Mouse (Mus musculus) G1E (cell line): ENCODE results near the gene Rasgef1b. TPM values are rescaled to one million over a fixed set of nuclear protein-coding genes. Genes with fewer than 3 reads are reported as not detected.

ENCODE experiments used
- ATAC-seq: 2 replicates; pipeline ENCODE4 v1.8.0; 2016; ENCODE audit warnings: mild to moderate bottlenecking; ENCODE audit not compliant: insufficient number of reproducible peaks, poor library complexity, low FRiP score, severe bottlenecking; ENCODE audit errors: extremely low read depth
- DNase-seq: peaks from one replicate; pipeline ENCODE4 v3.0.0; 2012; ENCODE audit warnings: low spot score
- H3K27me3 ChIP-seq: 2 replicates; pipeline ENCODE4 v1.6.1; 2012; ENCODE audit warnings: mild to moderate bottlenecking, low read length, inconsistent platforms; ENCODE audit not compliant: insufficient read depth
- H3K36me3 ChIP-seq: replicated peaks from 2 replicates; pipeline ENCODE3; 2012; ENCODE audit warnings: mild to moderate bottlenecking, inconsistent platforms
- H3K4me1 ChIP-seq: 2 replicates; pipeline ENCODE4 v1.6.1; 2012; ENCODE audit warnings: low read depth, low read length, inconsistent platforms, mixed read lengths; ENCODE audit not compliant: insufficient read depth
- H3K4me3 ChIP-seq: 2 replicates; pipeline ENCODE4 v1.5.1; 2012; ENCODE audit warnings: low read depth, mild to moderate bottlenecking, inconsistent platforms, low read length, moderate library complexity, mixed read lengths
- H3K9me3 ChIP-seq: replicated peaks from 2 replicates; pipeline ENCODE4 v1.6.1; 2012; ENCODE audit warnings: inconsistent platforms
- CTCF ChIP-seq: IDR thresholded peaks from 2 replicates; pipeline ENCODE4 v1.5.1; 2012; ENCODE audit warnings: low read depth, low read length, inconsistent platforms, mixed read lengths
- GATA1 ChIP-seq: IDR thresholded peaks from 2 replicates; pipeline ENCODE4 v1.6.1; 2012; ENCODE audit warnings: borderline replicate concordance, low read length, inconsistent platforms, mixed read lengths
- GATA2 ChIP-seq: IDR thresholded peaks from 2 replicates; pipeline ENCODE4 v1.6.1; 2012; ENCODE audit warnings: low read depth, low read length, inconsistent platforms, borderline replicate concordance
- POLR2AphosphoS5 ChIP-seq: IDR thresholded peaks from 2 replicates; pipeline ENCODE4 v1.6.1; 2012; ENCODE audit warnings: low read depth, low read length, inconsistent platforms; ENCODE audit not compliant: insufficient replicate concordance
- TAL1 ChIP-seq: conservative IDR thresholded peaks from 2 replicates; pipeline ENCODE4 v1.6.1; 2012; ENCODE audit warnings: low read depth, low read length, inconsistent platforms, mixed read lengths
- polyA plus RNA-seq: library from polyadenylated mRNA; stranded (reverse); fragments of >175 nt; gene quantifications from 2 replicates; pipeline ENCODE4 v1.2.3, GENCODE M21; 2012
- total RNA-seq, 2 experiments: library from RNA; stranded (forward) in 1 of 2; stranded (reverse) in 1 of 2; fragments of 200-1000 nt in 1 of 2; fragments of >200 nt in 1 of 2; fragmentation: Nextera tagmentation in 1 of 2; gene quantifications; 2 replicates each; pipeline ENCODE4 v1.2.3; 2014 to 2017

The Rasgef1b gene
- total and polyA plus RNA-seq, 3 experiments = 0.38 TPM; not detected in 2

DNA sequence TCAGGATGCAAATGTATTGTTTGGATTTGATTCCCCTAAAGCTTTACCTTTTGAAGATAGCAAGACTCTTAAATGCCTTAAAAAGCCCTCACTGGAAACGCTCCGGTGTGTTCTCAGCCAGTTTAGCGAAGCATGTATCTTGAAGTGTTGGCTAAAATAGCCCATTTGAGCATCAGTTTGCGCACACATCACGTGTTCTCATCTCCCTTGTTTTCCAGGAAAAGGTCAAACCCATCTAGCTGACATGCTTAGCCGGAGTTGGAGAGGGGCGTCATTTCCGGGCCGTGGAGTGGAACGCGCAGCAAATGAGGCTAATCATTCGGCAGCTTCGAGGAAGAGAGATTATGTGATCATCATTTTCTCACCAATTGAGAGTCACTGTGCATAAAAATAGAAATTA is 24.5 kb upstream of the Rasgef1b start:
- DNase-seq (no peak), ATAC-seq (no peak)
- TF ChIP-seq TAL1 (no peak), GATA2 (no peak), POLR2AphosphoS5 (no peak), CTCF (no peak), GATA1 (no peak)
- H3K4me1 ChIP-seq = no peaks in the 10 kb centered on the region
- H3K36me3 ChIP-seq = no peaks in the 10 kb centered on the region
- H3K27me3 ChIP-seq = no peaks in the 10 kb centered on the region
- H3K4me3 ChIP-seq = no peak overlapping the region
- peaks cover 40% of the 10 kb centered on the region for H3K9me3 ChIP-seq

DNA sequence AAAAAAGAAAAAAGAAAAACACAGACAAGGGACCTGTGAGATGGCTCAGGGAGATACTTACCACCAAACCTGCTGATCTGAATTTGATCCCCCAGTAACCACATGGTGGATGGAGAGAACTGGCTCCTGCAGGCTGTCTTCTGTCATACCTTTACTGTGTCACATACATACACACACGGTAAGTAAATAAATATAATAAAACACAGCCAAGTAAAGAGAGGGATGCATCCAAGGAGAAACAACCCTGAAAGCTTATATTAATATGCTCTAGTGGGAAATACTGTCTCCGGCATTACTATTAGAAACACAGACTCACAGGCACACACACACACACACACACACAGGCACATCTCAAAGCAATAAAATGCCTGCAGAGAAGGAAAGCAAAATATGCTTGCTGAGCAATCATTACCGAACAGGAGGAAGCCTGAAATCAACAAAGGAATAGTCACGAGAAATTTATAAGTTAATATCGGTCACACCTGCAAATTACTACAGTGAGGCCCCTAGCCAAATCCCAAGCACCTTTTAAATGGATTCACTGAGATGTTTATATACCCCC is 23.9 kb upstream of the Rasgef1b start:
- H3K9me3 ChIP-seq = peaks cover 40% of the 10 kb centered on the region
- no peaks in the 10 kb centered on the region for H3K4me1 ChIP-seq
- H3K27me3 ChIP-seq = no peaks in the 10 kb centered on the region
- no peak overlapping the region for H3K4me3 ChIP-seq
- no peak for TF ChIP-seq GATA2
- TF ChIP-seq TAL1 = no peak
- TF ChIP-seq GATA1 = no peak
- no peak for TF ChIP-seq CTCF
- no peak for TF ChIP-seq POLR2AphosphoS5
- no peak for ATAC-seq
- no peak for DNase-seq
- H3K36me3 ChIP-seq = no peaks in the 10 kb centered on the region

DNA sequence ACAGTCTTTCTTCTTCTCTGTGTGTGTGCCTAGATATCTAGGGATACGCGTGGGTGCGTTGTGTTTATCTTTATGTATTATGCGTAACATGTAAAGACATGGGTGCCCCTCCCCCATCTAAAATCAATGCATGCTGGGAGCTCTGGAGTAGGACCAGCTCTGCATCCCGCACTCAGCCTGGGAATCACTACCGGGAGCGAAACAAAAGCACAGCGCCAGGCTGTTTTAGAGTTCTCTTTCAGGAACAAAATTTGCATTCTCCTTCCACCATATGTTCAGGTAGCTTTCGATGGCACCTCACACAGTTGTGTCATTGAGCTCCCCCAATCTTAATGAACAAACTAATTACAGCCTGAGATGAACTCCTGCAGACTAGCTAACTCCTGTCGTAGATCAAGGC is 19.6 kb upstream of the Rasgef1b start:
- Histone ChIP-seq H3K27me3 (no peaks in the 10 kb centered on the region), H3K4me3 (no peak overlapping the region), H3K36me3 (no peaks in the 10 kb centered on the region), H3K9me3 (peaks cover 45% of the 10 kb centered on the region), H3K4me1 (no peaks in the 10 kb centered on the region)
- DNase-seq = no peak
- TF ChIP-seq TAL1 (no peak), GATA2 (no peak), GATA1 (no peak), CTCF (no peak), POLR2AphosphoS5 (no peak)
- ATAC-seq = no peak

DNA sequence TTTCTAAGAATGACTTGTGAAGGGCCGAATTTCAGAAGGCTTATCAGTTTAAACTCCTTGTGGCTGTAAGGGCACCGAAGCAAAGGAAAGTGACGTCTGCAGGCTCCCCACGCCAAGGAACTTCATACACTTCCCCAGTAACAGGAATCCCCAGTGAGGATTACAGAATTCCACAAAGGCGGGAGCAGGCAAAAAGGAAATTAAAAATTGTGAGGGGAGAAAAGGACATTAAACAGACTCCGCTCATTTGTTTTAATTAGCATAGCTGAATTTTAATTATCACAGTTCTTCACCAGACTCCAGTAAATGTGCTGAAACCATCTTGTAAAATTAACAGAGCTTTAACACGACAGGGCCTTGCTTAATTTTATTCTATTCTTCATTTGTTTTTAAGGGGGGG is 17.2 kb upstream of the Rasgef1b start:
- H3K4me3 ChIP-seq = no peak overlapping the region
- H3K9me3 ChIP-seq = peaks cover 53% of the 10 kb centered on the region
- ATAC-seq = no peak
- H3K27me3 ChIP-seq = no peaks in the 10 kb centered on the region
- no peak for DNase-seq
- H3K4me1 ChIP-seq = no peaks in the 10 kb centered on the region
- H3K36me3 ChIP-seq = no peaks in the 10 kb centered on the region
- TF ChIP-seq POLR2AphosphoS5 = no peak

DNA sequence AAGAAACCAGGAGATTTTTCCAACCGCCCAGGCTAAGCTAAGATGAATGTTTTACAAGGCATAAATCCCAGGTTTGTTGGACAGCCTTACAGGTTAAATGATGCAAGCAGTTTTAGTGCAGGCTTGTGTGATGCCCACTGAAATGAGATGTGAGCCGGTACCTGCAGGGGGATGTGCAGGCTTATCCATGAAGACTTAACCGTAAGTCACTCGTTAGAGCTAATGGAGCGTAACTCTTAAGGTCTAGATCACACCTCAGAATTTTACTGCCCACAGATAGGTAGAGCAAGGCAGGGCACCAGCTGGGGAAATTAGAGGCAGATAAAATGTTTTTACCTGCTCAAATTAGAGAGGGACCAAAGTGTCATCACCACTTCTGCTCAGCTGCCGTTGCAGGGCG is 14.0 kb upstream of the Rasgef1b start:
- DNase-seq (no peak), ATAC-seq (no peak)
- no peak overlapping the region for H3K4me3 ChIP-seq
- H3K9me3 ChIP-seq = peaks cover 69% of the 10 kb centered on the region
- no peaks in the 10 kb centered on the region for H3K36me3 ChIP-seq
- H3K4me1 ChIP-seq = no peaks in the 10 kb centered on the region
- no peaks in the 10 kb centered on the region for H3K27me3 ChIP-seq
- TF ChIP-seq GATA1 (no peak), POLR2AphosphoS5 (no peak), GATA2 (no peak), CTCF (no peak), TAL1 (no peak)

DNA sequence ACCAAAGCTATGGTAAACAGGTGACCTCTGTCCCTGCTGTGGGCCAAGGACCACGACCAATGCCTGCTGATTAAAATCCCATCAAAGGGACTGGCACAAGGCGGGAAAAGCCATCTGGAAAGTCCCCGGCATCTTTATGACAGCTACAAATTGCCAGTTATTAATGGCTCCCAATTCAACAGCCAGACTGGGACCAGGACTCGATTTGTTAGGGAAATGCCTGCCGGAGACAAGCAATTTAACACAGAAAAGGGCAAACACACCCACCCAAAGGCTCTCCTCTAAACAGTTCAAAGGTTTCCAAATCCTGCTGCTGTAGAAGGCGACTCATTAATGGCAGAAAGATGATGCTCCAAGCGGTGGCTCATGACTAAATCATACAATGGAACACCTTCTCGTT is 13.2 kb upstream of the Rasgef1b start:
- TF ChIP-seq GATA2 (no peak), GATA1 (no peak), CTCF (no peak), POLR2AphosphoS5 (no peak), TAL1 (no peak)

DNA sequence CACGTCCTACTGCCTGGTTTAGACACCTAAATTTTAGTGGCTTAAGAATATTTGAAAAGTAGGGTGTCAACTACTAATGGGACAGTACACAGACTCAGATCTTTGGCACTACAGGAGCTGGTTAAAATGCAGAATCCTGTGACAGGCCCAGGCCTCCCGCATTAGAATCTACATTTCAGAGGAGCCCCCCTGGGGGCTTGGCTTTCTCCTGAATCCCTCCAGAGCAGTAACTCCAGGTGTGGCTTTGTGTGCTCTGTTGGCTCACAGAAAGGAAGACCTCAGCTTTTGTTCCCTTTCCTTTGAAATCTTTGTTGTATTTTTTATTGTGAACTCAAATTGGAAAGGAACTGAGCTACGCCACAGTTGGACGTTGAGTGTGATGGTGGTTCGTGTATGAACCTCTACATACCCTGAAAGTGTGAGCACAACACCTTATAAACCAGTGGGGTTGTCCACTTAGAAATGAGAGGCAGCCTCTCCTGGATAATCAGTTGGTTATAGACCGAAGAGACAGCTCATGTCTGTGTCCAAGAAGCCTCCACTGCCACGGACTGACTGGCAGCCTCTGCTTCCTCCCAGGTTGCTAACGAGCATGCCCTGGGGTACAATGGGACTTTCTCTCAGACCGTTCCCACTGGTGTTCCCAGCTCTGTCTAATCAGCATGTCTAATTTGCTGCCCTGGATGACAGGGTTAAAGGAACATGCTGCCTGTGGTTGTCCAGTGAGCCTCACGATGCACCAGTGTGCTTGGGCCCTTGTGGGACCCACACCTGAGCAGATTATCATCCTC is 9.3 kb upstream of the Rasgef1b start:
- DNase-seq (no peak), ATAC-seq (no peak)
- no peaks in the 10 kb centered on the region for H3K27me3 ChIP-seq
- no peaks in the 10 kb centered on the region for H3K4me1 ChIP-seq
- TF ChIP-seq GATA2 (no peak), TAL1 (no peak), GATA1 (no peak)
- no peaks in the 10 kb centered on the region for H3K36me3 ChIP-seq
- H3K9me3 ChIP-seq = peaks cover 67% of the 10 kb centered on the region
- no peak overlapping the region for H3K4me3 ChIP-seq

More for the DNA sequence above, 13.2 kb upstream of the Rasgef1b start:
- no peaks in the 10 kb centered on the region for H3K27me3 ChIP-seq
- no peak overlapping the region for H3K4me3 ChIP-seq
- DNase-seq = no peak
- ATAC-seq = no peak
- no peaks in the 10 kb centered on the region for H3K4me1 ChIP-seq
- H3K36me3 ChIP-seq = no peaks in the 10 kb centered on the region
- peaks cover 65% of the 10 kb centered on the region for H3K9me3 ChIP-seq
